Mouse (Mus musculus): ENCODE data around the gene Ntn1.

DNA sequence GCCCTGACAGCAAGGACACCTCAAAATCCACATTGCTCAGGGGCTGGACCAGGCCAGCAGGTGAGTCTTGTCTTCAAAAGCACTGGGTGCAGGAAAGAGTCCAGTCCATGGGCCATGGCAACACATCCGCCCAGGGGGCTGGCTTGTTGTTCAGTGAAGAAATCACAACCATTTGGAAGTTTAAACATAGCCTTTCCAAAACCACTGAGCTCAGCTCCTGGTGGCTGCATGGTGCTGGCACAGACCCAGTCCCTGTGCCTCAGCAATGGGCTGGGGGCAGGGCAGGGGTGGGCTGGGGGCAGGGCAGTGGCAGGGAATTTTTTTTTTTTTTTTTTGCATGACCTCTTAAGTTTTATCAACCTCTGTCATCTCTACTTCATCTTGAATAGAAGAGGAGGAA, 192.0 kb downstream of the Ntn1 start:
- TF ChIP-seq CTCF (IDR thresholded peaks at IDR 0.05; ENCODE audit: low read depth, low read length) (no peak), POLR2A (IDR thresholded peaks at IDR 0.05; ENCODE audit: borderline replicate concordance, low read depth, low read length) (no peak)

Data from bone marrow macrophage, adult 2 months (primary cell).